Mouse (Mus musculus): Measurements from ENCODE around the gene Pts. TPM values are rescaled to one million over a fixed set of nuclear protein-coding genes. Genes with fewer than 3 reads are reported as not detected.

Gene Pts
- polyA plus RNA-seq, 1 experiment from 2014 or later: 94.1 TPM

DNA sequence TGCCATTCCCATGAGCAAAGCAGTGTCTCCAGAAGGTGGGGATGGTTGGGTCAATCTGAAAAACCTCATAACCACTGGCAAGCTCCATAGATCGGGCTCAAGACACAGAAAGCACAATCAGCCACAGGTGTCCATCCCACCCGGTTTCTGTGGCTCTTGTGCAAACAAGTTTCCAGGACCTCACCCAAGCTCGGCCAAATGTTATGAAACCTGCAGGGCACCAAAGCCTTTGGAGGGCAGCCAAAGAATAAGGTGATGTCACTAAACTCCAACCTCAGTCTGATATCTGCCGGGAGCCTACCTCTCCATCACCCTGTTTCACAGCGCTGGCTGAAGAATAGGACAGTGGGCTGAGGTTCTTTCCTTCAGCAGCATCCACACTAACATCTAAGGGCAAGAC lies 7.4 kb upstream of the Pts start:
- H3K27ac ChIP-seq (ENCODE audit: low read length): no peak overlapping the region
- 80% methylated on average over 5 of the region's 5 CpGs for WGBS
- H3K4me3 ChIP-seq (replicated peaks; ENCODE audit: low read length): no peak overlapping the region
- H3K27me3 ChIP-seq (replicated peaks; ENCODE audit: control insufficient read depth, insufficient read depth, low read length): no peaks in the 10 kb centered on the region
- no peak overlapping the region for H3K9ac ChIP-seq (replicated peaks; ENCODE audit: low read depth, low read length)
- ATAC-seq: no peak
- peaks cover 4% of the 10 kb centered on the region; the same call in 1 of the 2 replicates for H3K4me1 ChIP-seq (replicated peaks; ENCODE audit: control insufficient read depth, insufficient read depth, low read length)
- H3K36me3 ChIP-seq (ENCODE audit: control insufficient read depth, insufficient read depth): no peaks in the 10 kb centered on the region
- H3K9me3 ChIP-seq (ENCODE audit: control insufficient read depth, low read length): no peaks in the 10 kb centered on the region
- no peak overlapping the region for H3K4me2 ChIP-seq (ENCODE audit: low read length)

DNA sequence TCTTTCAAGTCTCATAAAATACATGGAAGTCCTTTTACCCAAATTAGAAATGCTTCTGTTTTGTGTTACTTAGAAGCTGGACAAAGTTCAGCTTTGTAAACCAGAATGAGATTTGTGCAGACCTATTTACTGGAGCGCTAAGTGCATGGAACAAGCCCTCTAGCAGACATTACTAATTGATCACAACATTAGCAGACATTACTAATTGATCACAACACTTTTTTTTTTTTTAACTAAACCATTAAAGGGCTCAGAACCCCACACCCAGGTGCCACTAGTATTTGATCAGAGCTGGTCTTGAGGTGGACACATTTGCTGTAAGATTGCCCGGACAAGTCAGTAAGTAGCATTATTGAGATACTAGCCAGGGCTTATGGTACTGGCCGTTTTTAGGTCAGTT lies 5.3 kb upstream of the Pts start:
- Histone ChIP-seq H3K9me3 (ENCODE audit: control insufficient read depth, low read length) (no peaks in the 10 kb centered on the region), H3K9ac (replicated peaks; ENCODE audit: low read depth, low read length) (no peak overlapping the region), H3K27ac (ENCODE audit: low read length) (no peak overlapping the region), H3K27me3 (replicated peaks; ENCODE audit: control insufficient read depth, insufficient read depth, low read length) (no peaks in the 10 kb centered on the region), H3K4me2 (ENCODE audit: low read length) (no peak overlapping the region), H3K4me1 (replicated peaks; ENCODE audit: control insufficient read depth, insufficient read depth, low read length) (no peaks in the 10 kb centered on the region), H3K36me3 (ENCODE audit: control insufficient read depth, insufficient read depth) (no peaks in the 10 kb centered on the region), H3K4me3 (replicated peaks; ENCODE audit: low read length) (no peak overlapping the region)
- ATAC-seq: no peak
- 75% methylated on average over 3 of the region's 3 CpGs for WGBS

DNA sequence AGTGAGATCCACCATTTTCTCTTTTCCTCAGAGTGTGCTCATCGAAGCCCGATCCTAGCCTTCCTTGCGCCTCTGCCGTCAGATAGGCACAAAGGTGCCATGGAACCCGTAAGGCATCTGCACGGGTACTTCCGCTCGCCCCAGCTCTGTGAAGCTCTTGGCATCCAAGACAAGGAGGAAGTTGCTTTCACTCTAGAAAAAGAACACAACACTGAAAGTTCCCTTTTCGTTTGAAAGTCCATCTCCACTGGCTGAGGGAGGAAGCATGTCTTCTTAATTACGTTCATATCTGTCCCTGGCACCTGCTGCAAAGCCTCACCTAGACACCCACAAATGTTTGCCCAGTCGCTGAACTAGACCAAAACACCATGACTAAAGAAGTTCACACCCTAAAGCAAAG lies 4.8 kb upstream of the Pts start:
- no peak overlapping the region for H3K4me2 ChIP-seq (ENCODE audit: low read length)

DNA sequence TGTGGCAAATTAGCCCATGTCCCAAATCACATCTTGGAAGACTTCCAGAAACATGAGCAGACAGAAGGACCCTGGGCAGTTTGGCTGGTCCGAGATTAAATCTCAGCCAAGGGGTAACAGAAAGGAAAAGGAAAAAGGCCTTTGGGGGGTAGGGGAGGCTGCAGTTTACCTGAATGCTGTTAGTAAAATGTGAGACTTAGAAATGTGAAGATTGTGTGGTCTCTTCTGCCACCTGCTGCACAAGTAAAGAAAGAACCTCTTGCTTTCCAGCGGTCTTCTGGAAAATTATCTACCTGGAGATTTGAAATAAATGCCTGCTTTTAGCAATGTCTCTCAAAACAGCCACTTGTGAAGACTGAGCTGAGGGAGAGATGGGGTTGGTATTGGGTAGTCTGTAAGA lies 2.4 kb upstream of the Pts start:
- H3K27ac ChIP-seq (ENCODE audit: low read length): no peak overlapping the region
- H3K4me3 ChIP-seq (replicated peaks; ENCODE audit: low read length): no peak overlapping the region
- H3K9me3 ChIP-seq (ENCODE audit: control insufficient read depth, low read length): no peaks in the 10 kb centered on the region
- no peak overlapping the region for H3K4me2 ChIP-seq (ENCODE audit: low read length)
- peaks cover 6% of the 10 kb centered on the region for H3K4me1 ChIP-seq (replicated peaks; ENCODE audit: control insufficient read depth, insufficient read depth, low read length)
- no peaks in the 10 kb centered on the region for H3K36me3 ChIP-seq (ENCODE audit: control insufficient read depth, insufficient read depth)
- ATAC-seq: no peak
- H3K27me3 ChIP-seq (replicated peaks; ENCODE audit: control insufficient read depth, insufficient read depth, low read length): no peaks in the 10 kb centered on the region
- H3K9ac ChIP-seq (replicated peaks; ENCODE audit: low read depth, low read length): no peak overlapping the region
- 25% methylated on average over 2 of the region's 2 CpGs for WGBS

More for the DNA sequence above, 4.8 kb upstream of the Pts start:
- Histone ChIP-seq H3K27ac (ENCODE audit: low read length) (no peak overlapping the region), H3K27me3 (replicated peaks; ENCODE audit: control insufficient read depth, insufficient read depth, low read length) (no peaks in the 10 kb centered on the region), H3K9ac (replicated peaks; ENCODE audit: low read depth, low read length) (no peak overlapping the region), H3K9me3 (ENCODE audit: control insufficient read depth, low read length) (no peaks in the 10 kb centered on the region), H3K36me3 (ENCODE audit: control insufficient read depth, insufficient read depth) (no peaks in the 10 kb centered on the region), H3K4me1 (replicated peaks; ENCODE audit: control insufficient read depth, insufficient read depth, low read length) (no peaks in the 10 kb centered on the region), H3K4me3 (replicated peaks; ENCODE audit: low read length) (no peak overlapping the region)
- ATAC-seq: no peak
- 85% methylated on average over 11 of the region's 11 CpGs for WGBS

DNA sequence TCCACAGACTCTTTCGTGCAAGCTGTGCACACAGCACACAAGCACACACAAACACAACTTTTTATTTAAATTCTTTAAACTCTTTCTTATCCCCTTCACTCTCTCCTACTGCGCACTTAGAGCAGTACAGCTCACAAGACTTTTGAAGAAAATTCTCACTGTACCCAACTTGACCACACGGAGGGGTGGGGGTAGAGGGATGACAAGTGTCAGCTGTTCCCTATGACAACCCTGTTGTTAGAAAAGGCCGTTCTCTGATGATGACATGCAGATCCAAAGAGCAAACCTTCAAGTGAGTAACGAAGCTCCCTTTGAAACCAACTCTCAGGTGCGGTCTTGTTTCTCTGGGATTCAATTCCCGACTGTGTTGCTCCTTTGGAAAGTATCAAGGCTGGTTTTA lies 664 bp downstream of the Pts start:
- H3K36me3 ChIP-seq (ENCODE audit: control insufficient read depth, insufficient read depth): no peaks in the 10 kb centered on the region
- no peak; the same call in 1 of the 2 replicates for ATAC-seq

DNA sequence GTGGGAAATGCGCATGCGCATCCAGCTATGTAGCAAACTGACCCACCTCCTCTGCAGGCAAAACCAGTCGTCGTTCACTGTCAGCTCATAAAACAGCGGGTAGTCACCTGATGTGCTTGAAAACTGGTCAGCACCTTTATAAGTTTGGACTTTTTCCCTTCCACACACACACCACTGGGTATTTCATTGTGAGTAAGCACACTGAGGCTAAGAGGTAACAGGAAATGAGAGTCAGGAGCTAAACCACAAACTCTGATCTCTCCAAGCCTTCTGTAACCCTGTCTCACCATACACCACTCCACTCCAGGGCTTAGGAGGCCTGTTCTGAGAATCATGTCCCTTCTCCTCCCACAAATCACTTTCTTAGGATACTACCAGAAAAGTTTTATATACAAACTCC lies 2.9 kb downstream of the Pts start:
- WGBS: 87% methylated on average over 5 of the region's 5 CpGs
- H3K27me3 ChIP-seq (replicated peaks; ENCODE audit: control insufficient read depth, insufficient read depth, low read length): no peaks in the 10 kb centered on the region
- no peaks in the 10 kb centered on the region for H3K36me3 ChIP-seq (ENCODE audit: control insufficient read depth, insufficient read depth)
- H3K4me3 ChIP-seq (replicated peaks; ENCODE audit: low read length): no peak overlapping the region
- peaks cover 6% of the 10 kb centered on the region for H3K4me1 ChIP-seq (replicated peaks; ENCODE audit: control insufficient read depth, insufficient read depth, low read length)
- H3K9ac ChIP-seq (replicated peaks; ENCODE audit: low read depth, low read length): no peak overlapping the region
- H3K27ac ChIP-seq (ENCODE audit: low read length): no peak overlapping the region
- H3K4me2 ChIP-seq (ENCODE audit: low read length): no peak overlapping the region
- ATAC-seq: no peak
- no peaks in the 10 kb centered on the region for H3K9me3 ChIP-seq (ENCODE audit: control insufficient read depth, low read length)

More for the DNA sequence above, 664 bp downstream of the Pts start:
- H3K27me3 ChIP-seq (replicated peaks; ENCODE audit: control insufficient read depth, insufficient read depth, low read length): no peaks in the 10 kb centered on the region
- H3K4me3 ChIP-seq (replicated peaks; ENCODE audit: low read length): peak overlapping the region; percentile 75
- H3K27ac ChIP-seq (ENCODE audit: low read length): no peak overlapping the region
- H3K9ac ChIP-seq (replicated peaks; ENCODE audit: low read depth, low read length): peak overlapping the region; percentile 74
- no peaks in the 10 kb centered on the region for H3K9me3 ChIP-seq (ENCODE audit: control insufficient read depth, low read length)
- peaks cover 6% of the 10 kb centered on the region for H3K4me1 ChIP-seq (replicated peaks; ENCODE audit: control insufficient read depth, insufficient read depth, low read length)
- peak overlapping the region; percentile 54 for H3K4me2 ChIP-seq (ENCODE audit: low read length)
- 43% methylated on average over 7 of the region's 7 CpGs for whole genome bisulfite sequencing

DNA sequence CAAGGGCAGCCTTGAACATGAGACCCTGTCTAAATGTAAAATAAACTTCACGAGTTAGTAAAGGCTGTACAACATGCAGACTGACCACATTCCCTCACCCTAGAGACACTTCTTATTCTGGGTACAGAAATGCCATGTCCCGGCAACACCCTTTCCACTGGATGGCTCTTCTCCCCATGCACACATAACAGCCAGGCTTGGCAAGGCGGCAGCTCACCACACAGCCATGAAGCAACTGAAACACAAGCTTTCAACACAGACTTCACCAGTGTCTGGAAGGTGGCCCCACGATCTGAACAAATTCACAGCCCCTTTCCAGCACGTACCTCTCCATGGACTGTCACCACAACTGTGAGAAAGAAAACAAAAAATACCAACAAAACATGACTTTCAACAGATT lies 3.6 kb downstream of the Pts start:
- Histone ChIP-seq H3K27ac (ENCODE audit: low read length) (no peak overlapping the region), H3K36me3 (ENCODE audit: control insufficient read depth, insufficient read depth) (no peaks in the 10 kb centered on the region), H3K9me3 (ENCODE audit: control insufficient read depth, low read length) (no peaks in the 10 kb centered on the region), H3K4me2 (ENCODE audit: low read length) (no peak overlapping the region), H3K27me3 (replicated peaks; ENCODE audit: control insufficient read depth, insufficient read depth, low read length) (no peaks in the 10 kb centered on the region), H3K4me3 (replicated peaks; ENCODE audit: low read length) (no peak overlapping the region), H3K9ac (replicated peaks; ENCODE audit: low read depth, low read length) (no peak overlapping the region), H3K4me1 (replicated peaks; ENCODE audit: control insufficient read depth, insufficient read depth, low read length) (peaks cover 6% of the 10 kb centered on the region)
- WGBS: 93% methylated on average over 5 of the region's 5 CpGs
- ATAC-seq: no peak

DNA sequence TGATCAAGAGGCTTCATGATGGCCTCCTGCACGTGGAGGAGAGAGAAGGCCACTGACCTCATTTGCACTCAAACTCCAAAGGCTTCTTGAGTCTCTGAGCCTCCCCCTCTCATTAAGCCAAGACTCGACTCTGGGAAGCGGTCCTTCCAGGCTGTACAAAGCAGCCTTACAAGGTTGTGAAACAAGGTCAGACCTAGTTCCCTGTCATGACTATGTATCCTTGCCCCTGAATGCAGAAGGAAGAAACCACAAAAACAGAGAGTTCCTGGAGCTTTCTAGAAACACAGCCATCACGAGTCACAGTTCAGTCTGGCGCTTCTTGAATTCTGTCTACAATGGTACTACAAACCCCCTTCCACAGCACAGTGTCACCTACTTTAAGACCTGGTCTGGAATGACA lies 6.0 kb downstream of the Pts start:
- ATAC-seq: no peak
- no peaks in the 10 kb centered on the region for H3K27me3 ChIP-seq (replicated peaks; ENCODE audit: control insufficient read depth, insufficient read depth, low read length)
- no peak overlapping the region for H3K27ac ChIP-seq (ENCODE audit: low read length)
- H3K4me3 ChIP-seq (replicated peaks; ENCODE audit: low read length): no peak overlapping the region
- no peaks in the 10 kb centered on the region for H3K36me3 ChIP-seq (ENCODE audit: control insufficient read depth, insufficient read depth)
- no peaks in the 10 kb centered on the region for H3K9me3 ChIP-seq (ENCODE audit: control insufficient read depth, low read length)
- WGBS: 77% methylated on average over 5 of the region's 5 CpGs
- H3K4me1 ChIP-seq (replicated peaks; ENCODE audit: control insufficient read depth, insufficient read depth, low read length): peaks cover under 1% of the 10 kb centered on the region; the same call in 1 of the 2 replicates
- no peak overlapping the region for H3K4me2 ChIP-seq (ENCODE audit: low read length)
- no peak overlapping the region for H3K9ac ChIP-seq (replicated peaks; ENCODE audit: low read depth, low read length)

DNA sequence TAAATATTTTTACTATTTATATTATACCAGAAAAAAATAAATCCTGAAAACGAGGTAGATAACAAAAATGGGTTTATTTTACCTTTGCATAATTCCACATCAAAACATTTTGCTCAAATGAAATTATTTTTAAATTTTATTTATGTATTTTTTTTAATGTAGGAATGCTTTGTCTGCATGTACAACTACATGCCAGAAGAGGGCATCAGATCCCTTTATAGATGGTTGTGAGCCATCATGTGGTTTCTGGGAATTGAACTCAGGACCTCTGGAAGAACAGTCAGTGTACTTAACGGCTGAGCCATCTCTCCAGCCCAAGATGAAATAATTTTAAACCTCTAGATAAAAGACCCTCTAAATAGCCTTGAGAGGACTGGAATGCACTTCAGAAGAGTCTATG lies 7.0 kb downstream of the Pts start:
- Histone ChIP-seq H3K9me3 (ENCODE audit: control insufficient read depth, low read length) (no peaks in the 10 kb centered on the region), H3K9ac (replicated peaks; ENCODE audit: low read depth, low read length) (no peak overlapping the region), H3K27ac (ENCODE audit: low read length) (no peak overlapping the region), H3K36me3 (ENCODE audit: control insufficient read depth, insufficient read depth) (no peaks in the 10 kb centered on the region), H3K4me3 (replicated peaks; ENCODE audit: low read length) (no peak overlapping the region), H3K27me3 (replicated peaks; ENCODE audit: control insufficient read depth, insufficient read depth, low read length) (no peaks in the 10 kb centered on the region), H3K4me1 (replicated peaks; ENCODE audit: control insufficient read depth, insufficient read depth, low read length) (no peaks in the 10 kb centered on the region), H3K4me2 (ENCODE audit: low read length) (no peak overlapping the region)
- no peak for ATAC-seq
- WGBS: 61% methylated on average over 2 of the region's 2 CpGs

DNA sequence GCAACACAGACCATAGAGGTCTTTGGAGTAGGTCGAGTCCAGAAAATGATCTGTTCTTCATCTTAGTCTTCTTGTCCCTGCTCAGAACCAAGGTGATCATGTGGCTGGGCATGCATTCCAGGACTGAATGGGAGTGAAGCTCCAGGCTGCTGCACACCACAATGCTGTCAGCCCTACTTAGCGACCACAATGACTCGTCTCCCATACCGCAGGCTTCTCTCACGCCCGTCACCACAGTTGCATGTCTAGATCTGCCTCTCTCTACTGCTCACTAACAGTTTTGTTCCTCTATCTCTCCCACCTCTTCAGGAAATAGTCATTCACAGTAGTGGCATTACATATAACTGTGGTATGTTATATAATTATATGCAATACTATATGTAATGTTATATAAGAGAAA lies 7.8 kb downstream of the Pts start:
- ATAC-seq: no peak
- Histone ChIP-seq H3K4me1 (replicated peaks; ENCODE audit: control insufficient read depth, insufficient read depth, low read length) (no peaks in the 10 kb centered on the region), H3K4me2 (ENCODE audit: low read length) (no peak overlapping the region), H3K9ac (replicated peaks; ENCODE audit: low read depth, low read length) (no peak overlapping the region), H3K27me3 (replicated peaks; ENCODE audit: control insufficient read depth, insufficient read depth, low read length) (no peaks in the 10 kb centered on the region), H3K27ac (ENCODE audit: low read length) (no peak overlapping the region), H3K9me3 (ENCODE audit: control insufficient read depth, low read length) (no peaks in the 10 kb centered on the region), H3K4me3 (replicated peaks; ENCODE audit: low read length) (no peak overlapping the region), H3K36me3 (ENCODE audit: control insufficient read depth, insufficient read depth) (no peaks in the 10 kb centered on the region)
- WGBS: 91% methylated on average over 6 of the region's 6 CpGs

Measured in forebrain, embryonic 16.5 days (tissue).